Mouse (Mus musculus) embryonic facial prominence, embryonic 10.5 days (tissue): ENCODE results near the gene Ermap. TPM values are rescaled to one million over a fixed set of nuclear protein-coding genes. Genes with fewer than 3 reads are reported as not detected.

Experiments used
- DNase-seq: peaks from one replicate; pipeline ENCODE4 v3.0.0-alpha.2; 2017; ENCODE audit warnings: low spot score
- H3K27ac ChIP-seq: fragments of 300-500 bp; sonication (generic); replicated peaks from 2 replicates; pipeline ENCODE4 v1.5.1; 2016; ENCODE audit warnings: mild to moderate bottlenecking
- H3K27me3 ChIP-seq: fragments of 300-500 bp; sonication (generic); replicated peaks from 2 replicates; pipeline ENCODE4 v1.6.1; 2016; ENCODE audit warnings: low read depth, mild to moderate bottlenecking; ENCODE audit not compliant: poor library complexity, severe bottlenecking
- H3K36me3 ChIP-seq: fragments of 300-500 bp; sonication (generic); replicated peaks from 2 replicates; pipeline ENCODE4 v1.6.1; 2016; ENCODE audit warnings: mild to moderate bottlenecking, moderate library complexity
- H3K4me1 ChIP-seq: fragments of 300-500 bp; sonication (generic); 2 replicates; pipeline ENCODE4 v1.6.1; 2016
- H3K4me3 ChIP-seq: fragments of 300-500 bp; sonication (generic); 2 replicates; pipeline ENCODE4 v1.5.1; 2016; ENCODE audit warnings: mild to moderate bottlenecking, moderate library complexity
- H3K9me3 ChIP-seq: fragments of 300-500 bp; sonication (generic); 2 replicates; pipeline ENCODE4 v1.6.1; 2016; ENCODE audit warnings: mild to moderate bottlenecking
- WGBS: fragments of 180-500 bp; shearing (Covaris S2); methylation state at CpG from one replicate; pipeline ENCODE4 v1.1.7; 2016; 5-methylcytosine and 5-hydroxymethylcytosine counted together
- polyA plus RNA-seq: library from polyadenylated mRNA; unstranded; fragments of >200 nt; fragmentation: Nextera tagmentation; extraction: Ambion mirVana; gene quantifications from 2 replicates; pipeline ENCODE4 v1.2.1, GENCODE M21; 2016

Ermap gene
- 7.2 and 7.4 TPM in 2 replicates for polyA plus RNA-seq

DNA sequence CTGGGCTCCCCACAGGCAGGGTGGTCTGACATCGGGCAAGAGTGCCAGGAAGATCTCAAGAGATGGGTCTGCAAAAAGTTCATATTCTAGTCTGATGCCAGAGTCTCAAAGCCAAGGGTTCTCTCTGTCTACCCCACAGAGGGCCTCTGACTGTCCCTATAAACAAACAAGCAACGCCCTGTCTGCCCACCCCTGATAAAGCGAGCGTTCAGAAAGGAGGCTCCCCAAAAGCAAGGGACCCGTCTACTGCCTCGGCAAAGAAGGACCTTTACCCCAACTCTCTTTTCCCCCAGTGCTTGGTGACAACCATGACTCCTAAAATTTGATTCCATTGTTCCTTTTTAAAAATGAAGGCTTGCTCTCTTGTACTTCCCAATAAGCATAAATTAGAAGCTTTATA is at the start of gene Ermap:
Gene Ermap, minus strand, starts transcription at position 148 of the 400 bp plus-strand sequence.
- no peak for DNase-seq
- no peaks in the 10 kb centered on the region for H3K27me3 ChIP-seq
- no peaks in the 10 kb centered on the region for H3K9me3 ChIP-seq
- no peaks in the 10 kb centered on the region for H3K4me1 ChIP-seq
- no peak within 1 kb of the TSS for H3K27ac ChIP-seq
- WGBS, result 77% methylated on average over 6 of the region's 6 CpGs
- H3K4me3 ChIP-seq, result no peak within 1 kb of the TSS
- no peaks in the 10 kb centered on the region for H3K36me3 ChIP-seq

DNA sequence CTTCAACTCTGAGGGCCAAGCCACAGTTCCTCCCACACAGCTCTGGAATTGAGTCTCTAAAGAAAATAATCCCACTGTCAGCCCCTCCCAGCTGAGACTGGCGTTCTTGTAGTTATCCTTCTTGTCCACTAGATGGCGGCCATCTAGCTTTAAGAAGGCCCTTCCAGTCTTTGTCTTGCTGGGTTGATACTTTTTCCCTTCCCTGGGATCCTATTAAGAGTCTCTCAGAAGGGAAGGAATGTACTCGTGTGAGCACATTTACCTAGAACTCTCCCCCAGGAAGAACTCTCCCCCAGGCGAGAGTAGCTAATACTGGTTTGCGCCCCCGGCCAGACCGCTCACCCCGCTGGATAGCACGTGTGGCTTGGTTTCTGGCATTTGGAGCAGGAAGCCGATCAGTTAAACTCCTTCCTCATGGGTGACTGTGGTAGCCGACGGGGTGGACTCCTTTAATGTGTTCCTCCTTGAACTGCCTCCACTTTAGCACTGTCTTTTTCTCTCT is 49.4 kb upstream of the Ermap start:
- H3K4me3 ChIP-seq, result no peak overlapping the region
- DNase-seq, result peak; percentile 52
- no peaks in the 10 kb centered on the region for H3K27me3 ChIP-seq
- WGBS, result 39% methylated on average over 12 of the region's 12 CpGs
- peaks cover 10% of the 10 kb centered on the region for H3K4me1 ChIP-seq
- peak overlapping the region; percentile 86 for H3K27ac ChIP-seq
- peaks cover 66% of the 10 kb centered on the region for H3K36me3 ChIP-seq
- no peaks in the 10 kb centered on the region for H3K9me3 ChIP-seq

DNA sequence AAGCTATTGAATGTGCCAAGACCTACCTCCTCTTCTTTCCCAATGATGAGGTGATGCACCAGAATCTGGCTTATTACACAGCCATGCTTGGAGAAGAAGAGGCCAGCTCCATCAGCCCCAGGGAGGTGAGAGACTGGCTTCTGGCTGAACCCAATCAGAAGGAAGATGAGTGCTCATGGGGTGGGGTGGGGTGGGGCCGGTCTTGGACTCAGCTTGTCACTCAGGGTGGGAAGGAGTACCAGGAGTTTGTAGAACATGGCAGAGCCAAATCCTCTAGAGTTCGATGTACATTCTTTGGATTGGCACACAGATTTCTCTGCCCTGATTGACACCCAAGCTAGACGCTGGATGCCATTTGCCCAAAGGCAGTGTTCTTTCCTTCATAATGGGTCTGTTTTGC is 48.9 kb upstream of the Ermap start:
- no peak for DNase-seq
- no peaks in the 10 kb centered on the region for H3K9me3 ChIP-seq
- no peak overlapping the region for H3K4me3 ChIP-seq
- no peak overlapping the region for H3K27ac ChIP-seq
- H3K4me1 ChIP-seq, result peaks cover 16% of the 10 kb centered on the region
- 69% methylated on average over 3 of the region's 3 CpGs for WGBS
- H3K36me3 ChIP-seq, result peaks cover 61% of the 10 kb centered on the region
- H3K27me3 ChIP-seq, result no peaks in the 10 kb centered on the region

DNA sequence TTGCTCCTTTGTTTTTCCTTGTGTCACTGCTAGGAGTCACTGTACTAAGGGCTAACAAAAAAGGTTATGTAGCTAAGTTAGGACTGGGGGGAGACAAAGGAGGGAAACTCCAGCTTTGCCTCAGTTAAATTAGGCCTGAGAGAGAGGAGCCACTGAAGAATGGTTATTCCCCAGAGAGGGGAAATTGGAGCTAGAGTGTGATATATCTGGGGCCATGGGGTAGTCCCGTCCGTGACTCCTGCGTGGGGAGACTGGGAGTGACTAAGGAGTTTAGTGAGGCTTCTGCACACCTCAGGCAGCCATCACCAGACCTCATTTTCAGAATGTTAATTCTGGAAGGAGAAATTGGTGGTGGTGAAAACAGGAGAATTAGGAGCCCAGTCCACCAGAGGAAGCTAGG is 44.5 kb upstream of the Ermap start:
- H3K27ac ChIP-seq, result no peak overlapping the region
- WGBS, result 70% methylated on average over 3 of the region's 3 CpGs
- peaks cover 25% of the 10 kb centered on the region for H3K36me3 ChIP-seq
- no peak for DNase-seq
- peaks cover 22% of the 10 kb centered on the region for H3K4me1 ChIP-seq
- H3K9me3 ChIP-seq, result no peaks in the 10 kb centered on the region
- no peaks in the 10 kb centered on the region for H3K27me3 ChIP-seq
- H3K4me3 ChIP-seq, result peak overlapping the region; percentile 92

GRCm38 (mm10) chr4:119233256-119233901 is 43.6 kb upstream of the Ermap start:
- peak; percentile 76 for DNase-seq
- H3K4me1 ChIP-seq, result peaks cover 20% of the 10 kb centered on the region
- WGBS, result under 1% methylated on average over 36 of the region's 36 CpGs
- no peaks in the 10 kb centered on the region for H3K9me3 ChIP-seq
- H3K27ac ChIP-seq, result peak overlapping the region; percentile 88
- peaks cover 30% of the 10 kb centered on the region for H3K36me3 ChIP-seq
- H3K27me3 ChIP-seq, result no peaks in the 10 kb centered on the region
- H3K4me3 ChIP-seq, result peak overlapping the region; percentile 92

- Histone ChIP-seq H3K4me1 (peaks cover 20% of the 10 kb centered on the region), H3K36me3 (peaks cover 33% of the 10 kb centered on the region), H3K27ac (peak within 1 kb of the TSS; percentile 88), H3K9me3 (no peaks in the 10 kb centered on the region), H3K27me3 (no peaks in the 10 kb centered on the region), H3K4me3 (peak within 1 kb of the TSS; percentile 92)
- peak; percentile 96 for DNase-seq
- under 1% methylated on average over 71 of the region's 71 CpGs for WGBS
These were observed 42.8 kb upstream of the Ermap start, which contains the start of the genes AU022252 and P3h1 for GRCm38 (mm10) chr4:119232410-119233255. TSS of gene AU022252 (minus strand) at chr4:119232712. TSS of gene P3h1 (plus strand) at chr4:119232915.

DNA sequence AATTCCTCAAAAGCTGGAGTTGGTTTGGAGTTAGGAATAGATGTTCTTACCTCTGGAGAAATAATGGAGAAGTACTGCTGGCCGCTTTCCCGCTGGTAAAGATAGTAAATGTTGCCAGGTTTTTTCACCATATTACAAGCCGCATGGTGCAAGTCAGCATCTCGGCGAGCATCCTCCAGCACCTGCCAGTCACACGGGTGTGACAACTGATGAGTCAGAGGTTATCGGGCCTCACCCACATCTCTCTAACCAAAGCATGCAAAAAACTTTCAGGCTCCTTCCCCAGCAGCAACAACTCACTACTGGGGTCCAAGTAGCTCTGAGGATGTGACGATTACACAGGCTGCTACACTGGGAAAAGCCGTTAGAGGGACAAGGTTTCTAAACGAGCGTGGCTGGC is 36.9 kb upstream of the Ermap start:
- Histone ChIP-seq H3K27me3 (no peaks in the 10 kb centered on the region), H3K27ac (no peak overlapping the region), H3K4me3 (no peak overlapping the region), H3K36me3 (peaks cover 70% of the 10 kb centered on the region), H3K9me3 (no peaks in the 10 kb centered on the region), H3K4me1 (peaks cover 6% of the 10 kb centered on the region)
- 93% methylated on average over 11 of the region's 11 CpGs for WGBS
- DNase-seq, result no peak

- H3K27me3 ChIP-seq, result no peaks in the 10 kb centered on the region
- no peak overlapping the region for H3K27ac ChIP-seq
- no peaks in the 10 kb centered on the region for H3K9me3 ChIP-seq
- no peak overlapping the region for H3K4me3 ChIP-seq
- WGBS, result 90% methylated on average over 9 of the region's 9 CpGs
- no peak for DNase-seq
- H3K36me3 ChIP-seq, result peaks cover 70% of the 10 kb centered on the region
- no peaks in the 10 kb centered on the region for H3K4me1 ChIP-seq
These were observed 35.9 kb upstream of the Ermap start for GRCm38 (mm10) chr4:119225719-119226118.

GRCm38 (mm10) chr4:119224534-119224933 is 34.7 kb upstream of the Ermap start:
- no peak overlapping the region for H3K4me3 ChIP-seq
- H3K9me3 ChIP-seq, result no peaks in the 10 kb centered on the region
- H3K4me1 ChIP-seq, result no peaks in the 10 kb centered on the region
- 92% methylated on average over 3 of the region's 3 CpGs for WGBS
- H3K27me3 ChIP-seq, result no peaks in the 10 kb centered on the region
- H3K27ac ChIP-seq, result no peak overlapping the region
- H3K36me3 ChIP-seq, result peaks cover 70% of the 10 kb centered on the region
- no peak for DNase-seq

DNA sequence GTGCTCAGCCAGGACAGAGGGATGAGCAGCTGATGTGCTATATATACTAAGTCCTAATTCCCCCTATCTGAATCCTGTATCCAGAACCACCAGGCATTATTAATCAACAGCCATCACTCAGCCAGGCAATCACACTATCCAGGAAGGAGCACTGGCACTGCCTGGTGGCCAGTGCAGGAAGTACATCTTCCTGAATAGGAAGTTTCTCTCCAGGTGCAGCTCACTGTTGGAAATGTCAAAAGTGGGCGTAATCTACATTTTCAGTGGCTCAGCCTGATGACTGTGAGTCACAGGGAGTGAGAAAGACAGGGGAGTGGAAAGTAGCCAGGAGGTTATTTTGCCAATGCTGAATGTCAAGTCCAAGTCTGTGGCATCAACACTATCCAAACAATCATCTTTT is 33.9 kb upstream of the Ermap start:
- Histone ChIP-seq H3K9me3 (no peaks in the 10 kb centered on the region), H3K36me3 (peaks cover 66% of the 10 kb centered on the region), H3K4me1 (no peaks in the 10 kb centered on the region; the same call in 1 of the 2 replicates), H3K27ac (no peak overlapping the region), H3K27me3 (no peaks in the 10 kb centered on the region), H3K4me3 (no peak overlapping the region)
- DNase-seq, result peak; percentile 23
- 90% methylated on average over 1 of the region's 1 CpGs for WGBS

DNA sequence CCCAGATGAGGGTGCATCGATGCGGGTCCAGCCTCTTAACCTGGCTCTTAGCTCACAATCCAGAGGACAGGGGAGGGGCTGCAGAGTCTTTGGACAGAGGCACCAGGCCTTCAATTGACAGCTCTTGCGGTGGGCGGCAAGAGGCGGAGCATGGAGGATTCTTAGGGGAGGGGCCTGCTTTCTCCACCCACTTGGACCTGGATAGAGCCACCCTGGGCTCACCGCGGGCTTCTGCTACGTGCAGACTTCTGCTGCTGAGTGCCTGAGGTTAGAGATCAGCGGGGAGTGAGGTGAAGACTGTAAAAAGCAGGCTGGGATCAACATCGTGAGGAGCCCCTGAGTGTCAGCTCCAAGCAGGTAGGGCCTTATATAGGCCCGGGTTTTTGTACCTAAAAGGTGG is 28.4 kb upstream of the Ermap start, which contains the start of gene Tmem269:
Gene Tmem269, minus strand, starts transcription at position 49 of the 400 bp plus-strand sequence.
- DNase-seq, result peak; percentile 36
- Histone ChIP-seq H3K9me3 (no peaks in the 10 kb centered on the region), H3K27me3 (no peaks in the 10 kb centered on the region), H3K27ac (no peak within 1 kb of the TSS), H3K4me3 (peak within 1 kb of the TSS; percentile 11; the same call in 1 of the 2 replicates), H3K36me3 (peaks cover 11% of the 10 kb centered on the region), H3K4me1 (peaks cover 9% of the 10 kb centered on the region)
- 12% methylated on average over 11 of the region's 11 CpGs for WGBS

GRCm38 (mm10) chr4:119216667-119217066 is 26.9 kb upstream of the Ermap start:
- 86% methylated on average over 8 of the region's 8 CpGs for WGBS

More at GRCm38 (mm10) chr4:119216667-119217066, 26.9 kb upstream of the Ermap start:
- no peak overlapping the region for H3K27ac ChIP-seq
- H3K9me3 ChIP-seq, result no peaks in the 10 kb centered on the region
- no peaks in the 10 kb centered on the region for H3K36me3 ChIP-seq
- H3K27me3 ChIP-seq, result no peaks in the 10 kb centered on the region
- H3K4me3 ChIP-seq, result no peak overlapping the region
- no peak for DNase-seq
- H3K4me1 ChIP-seq, result peaks cover 9% of the 10 kb centered on the region
